Mouse (Mus musculus) mouse embryonic stem cell (cell line): ENCODE data around the gene Fam174a.

ENCODE experiments used
- in situ Hi-C, 2 experiments: fragments of 300-500 bp; cut with MboI; formaldehyde crosslinking; loops; 1 replicate in 1 of 2; 3 replicates in 1 of 2; pipeline ENCODE4 v1.14.3; 2019 to 2020; ENCODE audit warnings: low sequenced_read_pairs in 2 of 2, low pct_unique_long_range_greater_than_20kb in 1 of 2, mixed read lengths in 1 of 2; ENCODE audit not compliant: unreplicated experiment in 1 of 2

Gene Fam174a

GRCm38 (mm10) chr1:95313393-95314228, at the start of gene Fam174a:
Gene Fam174a, plus strand, starts transcription at chr1:95313623.
- in situ Hi-C loops: no loop called here

- in situ Hi-C loops: no loop called here
Measured at GRCm38 (mm10) chr1:95263843-95264242, 49.6 kb upstream of the Fam174a start.

GRCm38 (mm10) chr1:95267950-95268724, 45.3 kb upstream of the Fam174a start:
- in situ Hi-C loops: no loop called here

GRCm38 (mm10) chr1:95273321-95273720, 40.1 kb upstream of the Fam174a start:
- in situ Hi-C loops: no loop called here

- in situ Hi-C loops: no loop called here
Measured at GRCm38 (mm10) chr1:95308324-95308723, 5.1 kb upstream of the Fam174a start.

GRCm38 (mm10) chr1:95314229-95314555, 769 bp downstream of the Fam174a start:
- in situ Hi-C loops: no loop called here

GRCm38 (mm10) chr1:95315981-95316380, 2.6 kb downstream of the Fam174a start:
- in situ Hi-C loops: no loop called here

- in situ Hi-C loops: no loop called here
Measured at GRCm38 (mm10) chr1:95322219-95322618, 8.8 kb downstream of the Fam174a start.

GRCm38 (mm10) chr1:95323004-95323403, 9.6 kb downstream of the Fam174a start:
- in situ Hi-C loops: no loop called here

GRCm38 (mm10) chr1:95326856-95327255, 13.4 kb downstream of the Fam174a start:
- in situ Hi-C loops: no loop called here

GRCm38 (mm10) chr1:95339618-95340017, 26.2 kb downstream of the Fam174a start:
- in situ Hi-C loops: no loop called here

GRCm38 (mm10) chr1:95342242-95342641, 28.8 kb downstream of the Fam174a start:
- in situ Hi-C loops: no loop called here

- in situ Hi-C loops: no loop called here
Measured at GRCm38 (mm10) chr1:95343585-95344485, 30.4 kb downstream of the Fam174a start.

- in situ Hi-C loops: no loop called here
Measured at GRCm38 (mm10) chr1:95354146-95354545, 40.7 kb downstream of the Fam174a start.

- in situ Hi-C loops: no loop called here
Measured at GRCm38 (mm10) chr1:95356904-95357303, 43.5 kb downstream of the Fam174a start.

- in situ Hi-C loops: no loop called here
Measured at GRCm38 (mm10) chr1:95363692-95364091, 50.3 kb downstream of the Fam174a start.

GRCm38 (mm10) chr1:95366616-95367373, 53.4 kb downstream of the Fam174a start:
- in situ Hi-C loops: no loop called here

GRCm38 (mm10) chr1:95367748-95368147, 54.3 kb downstream of the Fam174a start:
- in situ Hi-C loops: no loop called here
